Mouse (Mus musculus) fibroblast of lung, adult 2 months (primary cell): ENCODE data around the gene Polr3e.
"Not testable (repeated sequence)": the region's sequence is repeated elsewhere in the genome, so short reads cannot be mapped to it uniquely, and the experiment has no call there.

Experiments used
- DNase-seq: peaks from one replicate; pipeline ENCODE4 v3.0.0-alpha.2; 2011; ENCODE audit warnings: low read depth

The Polr3e gene

GRCm38 (mm10) chr7:120910172-120910571, 7.4 kb upstream of the Polr3e start:
- DNase-seq, result not testable (repeated sequence)

GRCm38 (mm10) chr7:120911268-120911667, 6.3 kb upstream of the Polr3e start:
- not testable (repeated sequence) for DNase-seq

GRCm38 (mm10) chr7:120913332-120913731, 4.2 kb upstream of the Polr3e start:
- no peak for DNase-seq

- DNase-seq, result no peak
These were observed 1.2 kb upstream of the Polr3e start for GRCm38 (mm10) chr7:120916262-120916875.

GRCm38 (mm10) chr7:120917279-120917591, 309 bp upstream of the Polr3e start:
- no peak for DNase-seq

- peak; percentile 76 for DNase-seq
These were observed 1.0 kb downstream of the Polr3e start for GRCm38 (mm10) chr7:120918526-120918962.

- DNase-seq, result no peak
These were observed 15.6 kb downstream of the Polr3e start for GRCm38 (mm10) chr7:120933110-120933509.

- DNase-seq, result no peak
These were observed 16.2 kb downstream of the Polr3e start for GRCm38 (mm10) chr7:120933680-120934195.

GRCm38 (mm10) chr7:120934716-120935115, 17.2 kb downstream of the Polr3e start:
- peak; percentile 27 for DNase-seq

- no peak for DNase-seq
These were observed 19.0 kb downstream of the Polr3e start for GRCm38 (mm10) chr7:120936522-120936921.

- DNase-seq, result no peak
These were observed 20.7 kb downstream of the Polr3e start for GRCm38 (mm10) chr7:120938206-120938605.

- no peak for DNase-seq
These were observed 22.8 kb downstream of the Polr3e start for GRCm38 (mm10) chr7:120940343-120940742.

- DNase-seq, result no peak
These were observed 23.7 kb downstream of the Polr3e start for GRCm38 (mm10) chr7:120941214-120941613.

- DNase-seq, result no peak
These were observed 25.0 kb downstream of the Polr3e start for GRCm38 (mm10) chr7:120942506-120942905.

- DNase-seq, result no peak
These were observed 26.5 kb downstream of the Polr3e start for GRCm38 (mm10) chr7:120943936-120944509.

GRCm38 (mm10) chr7:120953591-120953990, 36.0 kb downstream of the Polr3e start:
- not testable (repeated sequence) for DNase-seq

- DNase-seq, result no peak
These were observed 42.6 kb downstream of the Polr3e start for GRCm38 (mm10) chr7:120960116-120960515.

GRCm38 (mm10) chr7:120960601-120961000, 43.1 kb downstream of the Polr3e start:
- DNase-seq, result no peak

- DNase-seq, result no peak
These were observed 44.3 kb downstream of the Polr3e start for GRCm38 (mm10) chr7:120961893-120962292.

GRCm38 (mm10) chr7:120963126-120963525, 45.6 kb downstream of the Polr3e start:
- DNase-seq, result no peak

- DNase-seq, result no peak
These were observed 51.7 kb downstream of the Polr3e start for GRCm38 (mm10) chr7:120969221-120969620.

- DNase-seq, result no peak
These were observed 52.6 kb downstream of the Polr3e start for GRCm38 (mm10) chr7:120970112-120970511.

GRCm38 (mm10) chr7:120972471-120972870, 54.9 kb downstream of the Polr3e start:
- DNase-seq, result not testable (repeated sequence)

- no peak for DNase-seq
These were observed 56.5 kb downstream of the Polr3e start for GRCm38 (mm10) chr7:120974001-120974400.
